Mouse (Mus musculus): ENCODE data around the gene Prkn.
A peak's percentile ranks its signal among the peaks of the same experiment; 100 is the strongest.

Prkn gene

GRCm38 (mm10) chr17:10997291-10997690, 157.1 kb downstream of the Prkn start:
- DNase-seq: peak; percentile 34

GRCm38 (mm10) chr17:11023371-11023770, 183.2 kb downstream of the Prkn start:
- DNase-seq: no peak

- no peak for DNase-seq
Measured at GRCm38 (mm10) chr17:11029348-11029747, 189.2 kb downstream of the Prkn start.

- no peak for DNase-seq
Measured at GRCm38 (mm10) chr17:11030936-11031335, 190.8 kb downstream of the Prkn start.

GRCm38 (mm10) chr17:11032366-11032765, 192.2 kb downstream of the Prkn start:
- no peak for DNase-seq

GRCm38 (mm10) chr17:11033594-11033993, 193.4 kb downstream of the Prkn start:
- DNase-seq: no peak

- DNase-seq: no peak
Measured at GRCm38 (mm10) chr17:11038272-11038671, 198.1 kb downstream of the Prkn start.

- peak; percentile 75 for DNase-seq
Measured at GRCm38 (mm10) chr17:11058986-11059385, 218.8 kb downstream of the Prkn start.

- peak; percentile 55 for DNase-seq
Measured at GRCm38 (mm10) chr17:11067076-11067703, 227.0 kb downstream of the Prkn start.

- DNase-seq: peak; percentile 85
Measured at GRCm38 (mm10) chr17:11067704-11068475, 227.7 kb downstream of the Prkn start.

GRCm38 (mm10) chr17:11070996-11071395, 230.8 kb downstream of the Prkn start:
- no peak for DNase-seq

- peak; percentile 55 for DNase-seq
Measured at GRCm38 (mm10) chr17:11076319-11076903, 236.2 kb downstream of the Prkn start.

GRCm38 (mm10) chr17:11086492-11086891, 246.3 kb downstream of the Prkn start:
- no peak for DNase-seq

GRCm38 (mm10) chr17:11087088-11087487, 246.9 kb downstream of the Prkn start:
- DNase-seq: no peak

GRCm38 (mm10) chr17:11087823-11088222, 247.6 kb downstream of the Prkn start:
- DNase-seq: peak; percentile 33

GRCm38 (mm10) chr17:11089361-11089760, 249.2 kb downstream of the Prkn start:
- no peak for DNase-seq

GRCm38 (mm10) chr17:11092900-11093299, 252.7 kb downstream of the Prkn start:
- DNase-seq: peak; percentile 86

GRCm38 (mm10) chr17:11093321-11093720, 253.1 kb downstream of the Prkn start:
- no peak for DNase-seq

- DNase-seq: no peak
Measured at GRCm38 (mm10) chr17:11107007-11107406, 266.8 kb downstream of the Prkn start.

- peak; percentile 23 for DNase-seq
Measured at GRCm38 (mm10) chr17:11107916-11108315, 267.7 kb downstream of the Prkn start.

- no peak for DNase-seq
Measured at GRCm38 (mm10) chr17:11117508-11117907, 277.3 kb downstream of the Prkn start.

- DNase-seq: peak; percentile 38
Measured at GRCm38 (mm10) chr17:11124048-11124447, 283.9 kb downstream of the Prkn start.

- peak; percentile 53 for DNase-seq
Measured at GRCm38 (mm10) chr17:11127217-11127616, 287.0 kb downstream of the Prkn start.

- peak; percentile 49 for DNase-seq
Measured at GRCm38 (mm10) chr17:11130919-11131318, 290.7 kb downstream of the Prkn start.

Data from retina, postnatal 1 day (tissue).